Mouse (Mus musculus) ES-E14 (cell line): ENCODE measurements around the gene Phtf1. TPM values are rescaled to one million over a fixed set of nuclear protein-coding genes. Genes with fewer than 3 reads are reported as not detected.

Experiments used
- DNase-seq: peaks from one replicate; pipeline ENCODE4 v3.0.0-alpha.2; 2013; ENCODE audit warnings: low read depth, low spot score
- H3K27ac ChIP-seq: 2 replicates; pipeline ENCODE4 v1.5.1; 2012; ENCODE audit warnings: low read depth, mild to moderate bottlenecking, low read length, moderate library complexity, mixed read lengths; ENCODE audit not compliant: poor library complexity, insufficient read depth, severe bottlenecking
- H3K36me3 ChIP-seq: 2 replicates; pipeline ENCODE4 v1.6.1; 2012; ENCODE audit warnings: mild to moderate bottlenecking, low read length, moderate library complexity, mixed read lengths; ENCODE audit not compliant: control insufficient read depth, poor library complexity, insufficient read depth, severe bottlenecking
- H3K4me1 ChIP-seq, 2 experiments: fragments of 150-350 bp in 1 of 2; sonication (generic) in 1 of 2; 2 replicates each; pipeline ENCODE4 v1.6.1; 2012; ENCODE audit warnings: low read length in 2 of 2, mild to moderate bottlenecking in 1 of 2, mixed read lengths in 1 of 2; ENCODE audit not compliant: control insufficient read depth in 2 of 2, insufficient read depth in 2 of 2, poor library complexity in 1 of 2
- H3K4me3 ChIP-seq, 2 experiments: fragments of 150-350 bp in 1 of 2; sonication (generic) in 1 of 2; 2 replicates each; pipeline ENCODE4 v1.5.1; 2012; ENCODE audit warnings: low read length in 2 of 2, low read depth in 1 of 2, mild to moderate bottlenecking in 1 of 2, mixed read lengths in 1 of 2; ENCODE audit not compliant: insufficient read depth in 1 of 2, poor library complexity in 1 of 2, severe bottlenecking in 1 of 2
- H3K9ac ChIP-seq: 2 replicates; pipeline ENCODE4 v1.6.1; 2012; ENCODE audit warnings: low read depth, mild to moderate bottlenecking, low read length, mixed read lengths; ENCODE audit not compliant: poor library complexity, insufficient read depth, severe bottlenecking
- H3K9me3 ChIP-seq: fragments of 150-350 bp; sonication (generic); 2 replicates; pipeline ENCODE4 v1.6.1; 2012; ENCODE audit warnings: low read depth, mild to moderate bottlenecking, low read length; ENCODE audit not compliant: control insufficient read depth, insufficient read depth
- CHD2 ChIP-seq: IDR thresholded peaks from 2 replicates; pipeline ENCODE4 v1.6.1; 2014; ENCODE audit warnings: mild to moderate bottlenecking, low read depth, low read length, inconsistent platforms
- HCFC1 ChIP-seq: IDR thresholded peaks from 2 replicates; pipeline ENCODE4 v1.6.1; 2012; ENCODE audit warnings: low read length, inconsistent platforms, borderline replicate concordance; ENCODE audit not compliant: insufficient read depth
- MAFK ChIP-seq: IDR thresholded peaks from 2 replicates; pipeline ENCODE4 v1.6.1; 2014; ENCODE audit warnings: mild to moderate bottlenecking, low read depth, low read length, inconsistent platforms; ENCODE audit not compliant: insufficient read depth
- ZC3H11A ChIP-seq: IDR thresholded peaks from 2 replicates; pipeline ENCODE4 v1.6.1; 2012; ENCODE audit warnings: low read depth, mild to moderate bottlenecking, inconsistent platforms, low read length, borderline replicate concordance
- ZNF384 ChIP-seq: IDR thresholded peaks from 2 replicates; pipeline ENCODE4 v1.6.1; 2012; ENCODE audit warnings: low read depth, low read length, inconsistent platforms
- in situ Hi-C, 2 experiments: fragments of 600-800 bp; cut with MboI; formaldehyde crosslinking; loops; one replicate each; pipeline ENCODE4 v1.15.1; 2025; ENCODE audit warnings: low sequenced_read_pairs in 2 of 2, inconsistent platforms in 1 of 2; ENCODE audit not compliant: unreplicated experiment in 2 of 2
- total RNA-seq: library from RNA; depleted of rRNA; stranded (reverse); fragments of 300-350 nt; gene quantifications from 2 replicates; pipeline ENCODE4 v1.2.3, GENCODE M21; 2012

Phtf1 gene
- total RNA-seq, 1 experiment, result 18.2 TPM

DNA sequence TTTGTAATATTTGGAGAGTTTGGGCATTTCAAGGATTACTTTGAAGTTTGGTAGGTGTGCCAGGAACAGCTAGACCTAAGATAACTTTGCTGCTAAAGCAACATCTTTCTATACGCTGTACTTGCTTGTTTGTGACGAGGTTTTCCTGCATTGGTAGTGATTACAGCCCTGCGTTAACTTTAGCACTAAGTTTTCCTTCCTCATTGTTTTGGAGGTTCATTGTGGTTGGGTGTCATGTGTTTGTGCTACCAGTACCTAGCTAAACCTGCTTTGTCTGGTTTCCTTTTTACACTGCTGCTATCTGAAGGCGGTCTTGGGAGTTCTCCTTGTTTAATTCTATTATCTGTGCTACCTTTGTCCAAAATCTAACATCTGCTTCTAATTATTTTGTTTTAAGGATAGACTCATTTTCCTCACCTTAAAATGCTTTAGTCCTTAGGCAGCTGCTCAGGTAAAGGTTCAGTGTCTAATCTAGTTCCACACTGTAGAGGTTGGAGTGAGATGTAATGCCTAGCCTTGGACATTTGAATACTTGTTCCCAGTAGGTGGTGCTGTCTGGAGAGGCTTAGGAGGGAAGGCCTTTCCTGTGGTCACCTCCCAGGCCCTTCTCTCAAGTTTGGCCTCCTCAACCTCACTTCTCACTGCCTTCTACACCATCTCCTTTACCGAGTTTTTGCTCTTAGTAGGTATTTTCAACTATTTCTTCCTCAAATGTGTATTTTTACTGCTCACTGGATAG is 42.2 kb downstream of the Phtf1 start:
- no peak for TF ChIP-seq CHD2
- TF ChIP-seq MAFK, result no peak
- TF ChIP-seq ZNF384, result no peak
- TF ChIP-seq ZC3H11A, result no peak
- no peak for TF ChIP-seq HCFC1
- Histone ChIP-seq H3K4me3 (no peak overlapping the region), H3K9ac (no peak overlapping the region), H3K4me1 (no peaks in the 10 kb centered on the region), H3K9me3 (no peaks in the 10 kb centered on the region), H3K36me3 (peaks cover 4% of the 10 kb centered on the region; the same call in 1 of the 2 replicates), H3K27ac (no peak overlapping the region)
- in situ Hi-C loops, result no loop called here
- no peak for DNase-seq

DNA sequence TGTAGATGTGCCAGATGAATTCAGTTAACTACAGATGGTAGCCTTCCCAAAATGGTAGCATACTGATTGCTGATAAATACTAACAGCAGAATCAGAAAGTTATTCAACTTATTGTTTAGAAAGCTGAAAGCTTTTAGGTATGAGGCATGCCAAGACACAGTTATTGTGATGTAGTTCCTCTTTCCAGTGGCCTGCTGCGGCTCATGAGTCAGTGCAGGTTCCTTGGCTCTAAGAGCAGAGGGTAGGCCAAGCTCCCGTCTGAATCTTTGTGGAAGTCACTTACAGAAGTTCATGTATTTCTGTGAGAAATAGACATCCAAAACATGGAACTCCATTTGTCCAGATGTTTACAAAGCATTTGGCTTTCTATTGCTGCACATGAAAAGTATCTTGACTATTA is 44.1 kb downstream of the Phtf1 start:
- H3K4me1 ChIP-seq, result no peaks in the 10 kb centered on the region
- TF ChIP-seq CHD2 (no peak), HCFC1 (no peak), ZC3H11A (no peak), MAFK (no peak), ZNF384 (no peak)
- H3K36me3 ChIP-seq, result no peaks in the 10 kb centered on the region; the same call in 1 of the 2 replicates
- in situ Hi-C loops, result no loop called here
- no peak for DNase-seq
- no peak overlapping the region for H3K4me3 ChIP-seq
- H3K9me3 ChIP-seq, result no peaks in the 10 kb centered on the region
- no peak overlapping the region for H3K27ac ChIP-seq
- H3K9ac ChIP-seq, result no peak overlapping the region

DNA sequence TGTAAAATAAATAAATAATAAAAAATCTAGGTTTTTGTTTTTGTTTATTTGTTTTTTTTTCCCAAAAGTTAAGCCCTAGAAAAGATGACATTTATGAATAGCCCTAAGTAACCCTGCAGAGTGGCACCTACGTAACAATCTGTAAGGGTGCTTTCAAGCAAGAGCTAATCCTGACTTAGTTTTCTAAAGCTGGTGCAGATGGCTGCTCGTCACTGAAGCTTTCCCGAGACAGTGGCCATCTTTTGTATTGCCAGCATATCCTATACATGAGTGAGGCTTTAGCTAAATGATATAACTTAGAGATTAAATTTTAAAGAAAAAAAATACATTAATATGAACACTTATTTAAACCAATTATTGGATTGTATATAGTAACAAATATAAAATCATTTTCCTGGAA is 50.0 kb downstream of the Phtf1 start:
- Histone ChIP-seq H3K9ac (no peak overlapping the region), H3K4me1 (no peaks in the 10 kb centered on the region), H3K36me3 (no peaks in the 10 kb centered on the region), H3K27ac (no peak overlapping the region), H3K4me3 (no peak overlapping the region), H3K9me3 (no peaks in the 10 kb centered on the region)
- in situ Hi-C loops, result no loop called here
- DNase-seq, result no peak
- TF ChIP-seq HCFC1 (no peak), CHD2 (no peak), ZNF384 (no peak), MAFK (no peak), ZC3H11A (no peak)

DNA sequence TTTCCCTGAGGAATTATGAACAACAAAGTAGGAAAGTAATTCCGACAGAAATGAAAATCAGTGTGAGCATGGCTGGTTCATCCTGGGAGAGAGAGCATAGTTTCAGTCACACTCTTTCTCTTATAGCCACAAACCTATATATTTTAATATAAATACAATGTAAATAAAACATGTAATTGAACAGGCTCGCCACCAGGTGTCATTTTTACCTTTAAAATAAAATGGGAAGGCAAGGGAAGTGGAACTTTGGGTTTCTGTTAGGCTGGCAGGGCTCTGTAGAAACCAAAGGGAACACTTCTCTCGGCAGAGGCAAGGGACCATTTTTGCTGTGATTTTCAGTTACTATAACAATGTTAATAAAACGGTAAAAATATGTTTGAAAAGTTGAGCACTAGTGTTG is 51.5 kb downstream of the Phtf1 start:
- TF ChIP-seq HCFC1 (no peak), CHD2 (no peak), ZC3H11A (no peak), MAFK (no peak), ZNF384 (no peak)
- no peak for DNase-seq

DNA sequence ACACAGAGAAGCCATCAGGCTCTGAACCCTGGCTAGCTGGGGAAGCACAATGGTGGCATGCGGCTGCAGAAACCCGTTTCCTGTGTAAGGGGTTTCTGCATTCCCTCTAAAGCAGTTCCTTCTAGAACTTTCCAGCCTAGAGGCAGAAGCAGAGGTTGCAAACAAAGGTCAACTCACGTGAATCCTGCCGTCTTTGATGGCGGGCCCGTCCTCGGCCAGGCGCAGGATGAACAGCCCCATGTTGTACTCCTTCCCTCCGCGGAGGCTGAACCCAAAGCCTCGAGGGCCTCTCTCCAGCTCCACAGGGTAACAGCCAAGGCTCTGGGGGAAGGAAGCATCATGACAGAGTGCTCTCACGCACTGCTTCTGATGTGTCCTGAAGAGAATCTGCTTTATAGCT is 52.2 kb downstream of the Phtf1 start:
- no peak overlapping the region for H3K27ac ChIP-seq
- TF ChIP-seq CHD2, result no peak
- no peak for TF ChIP-seq HCFC1
- TF ChIP-seq ZNF384, result no peak
- TF ChIP-seq MAFK, result no peak
- no peak for TF ChIP-seq ZC3H11A
- H3K9me3 ChIP-seq, result no peaks in the 10 kb centered on the region
- in situ Hi-C loops, result no loop called here
- peak overlapping the region; percentile 30; the same call in 1 of the 2 replicates for H3K9ac ChIP-seq
- DNase-seq, result no peak
- no peaks in the 10 kb centered on the region for H3K36me3 ChIP-seq
- H3K4me1 ChIP-seq, result no peaks in the 10 kb centered on the region
- H3K4me3 ChIP-seq, result no peak overlapping the region

More for the DNA sequence above, 51.5 kb downstream of the Phtf1 start:
- H3K27ac ChIP-seq, result no peak overlapping the region
- no peaks in the 10 kb centered on the region for H3K4me1 ChIP-seq
- H3K4me3 ChIP-seq, result no peak overlapping the region
- H3K9ac ChIP-seq, result no peak overlapping the region
- in situ Hi-C loops, result no loop called here
- no peaks in the 10 kb centered on the region for H3K9me3 ChIP-seq
- no peaks in the 10 kb centered on the region for H3K36me3 ChIP-seq
